Mouse (Mus musculus): ENCODE measurements at regions not wholly inside any gene's neighbourhood (a gene's known extent, or its start where the extent isn't known, plus 50 kb on each side); places are given as distances from the start of the nearest gene placed in this dataset.

DNA sequence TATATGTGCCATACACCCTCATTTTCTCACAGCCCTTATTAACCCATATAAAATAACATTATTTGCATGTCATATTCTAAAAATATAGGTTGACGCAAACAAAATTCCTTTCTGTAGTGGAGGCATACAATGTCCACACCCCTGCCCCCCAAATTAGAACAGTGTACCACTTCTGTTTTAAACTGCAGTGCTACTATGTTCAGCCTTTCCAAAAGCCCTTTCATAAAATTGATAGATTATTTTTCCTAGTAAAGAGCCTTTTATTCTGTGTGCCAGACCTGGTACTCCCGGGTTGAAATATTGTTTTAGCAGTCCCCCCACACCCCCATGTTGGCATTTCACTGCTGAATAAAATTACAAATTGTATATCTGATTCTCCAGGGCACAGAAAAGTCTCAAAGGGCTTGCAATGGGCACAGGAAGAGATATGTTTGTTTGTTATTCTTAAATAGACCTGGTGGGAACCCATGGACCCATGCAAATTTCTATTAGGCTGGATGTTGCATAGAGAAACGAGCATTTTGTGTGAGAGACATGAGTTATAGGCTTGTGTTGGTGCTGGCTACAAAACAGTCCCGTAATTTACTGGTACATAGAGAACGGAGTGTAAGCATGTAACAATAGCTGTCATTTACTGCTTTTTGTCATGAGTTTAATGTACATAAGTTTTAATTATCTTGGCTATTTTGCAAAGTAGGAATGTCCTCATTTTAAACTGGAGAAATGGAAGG is 192.4 kb upstream of the Tenm3 start:
- no peak for DNase-seq (ENCODE audit: extremely low spot score, low read depth, low spot score)

DNA sequence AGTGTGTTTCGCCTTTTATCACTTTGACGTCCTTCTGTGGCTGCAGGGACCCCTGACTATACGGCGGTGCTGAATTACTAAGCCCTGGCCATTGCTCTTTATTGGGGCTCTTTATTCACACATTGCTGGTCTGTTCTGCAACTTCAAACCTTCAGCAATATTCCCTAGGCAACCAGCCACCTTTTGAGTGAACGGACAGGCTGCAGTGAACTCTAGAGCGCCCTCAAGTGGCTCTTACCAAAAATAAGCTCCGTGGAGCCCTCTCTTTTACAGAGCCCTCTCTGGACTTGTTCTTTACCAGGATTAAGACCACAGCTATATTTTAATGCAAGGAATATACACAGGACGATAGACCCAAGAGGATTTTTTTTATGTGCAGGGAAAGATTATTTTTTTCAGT is 191.8 kb upstream of the Tenm3 start:
- peak; percentile 47 for DNase-seq (ENCODE audit: extremely low spot score, low read depth, low spot score)

GRCm38 (mm10) chr8:49030255-49030654 is 186.5 kb upstream of the Tenm3 start:
- no peak for DNase-seq (ENCODE audit: extremely low spot score, low read depth, low spot score)

GRCm38 (mm10) chr8:49017741-49018140 is 174.0 kb upstream of the Tenm3 start:
- no peak for DNase-seq (ENCODE audit: extremely low spot score, low read depth, low spot score)

DNA sequence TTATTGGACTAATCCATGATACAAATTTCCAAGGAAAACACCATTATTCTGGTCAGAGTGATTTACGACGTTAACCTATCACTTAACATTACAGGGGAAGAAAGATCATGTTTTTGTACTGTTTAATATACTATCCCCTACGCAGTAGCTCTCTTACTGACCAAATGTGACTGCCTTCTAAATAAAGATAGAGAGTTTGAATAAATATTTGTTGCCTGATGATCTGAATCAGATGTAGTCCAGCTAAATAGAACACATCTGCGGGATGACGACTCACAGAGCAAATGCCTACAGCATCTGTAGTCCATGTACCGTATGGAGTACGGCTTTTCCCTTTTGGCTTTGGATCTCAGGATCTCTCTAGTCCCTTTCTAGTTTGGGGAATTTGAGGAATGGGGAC is 171.9 kb upstream of the Tenm3 start:
- no peak for DNase-seq (ENCODE audit: extremely low spot score, low read depth, low spot score)

- DNase-seq (ENCODE audit: extremely low spot score, low read depth, low spot score), result no peak
These were observed 171.4 kb upstream of the Tenm3 start for GRCm38 (mm10) chr8:49015200-49015599.

- no peak for DNase-seq (ENCODE audit: extremely low spot score, low read depth, low spot score)
These were observed 162.7 kb upstream of the Tenm3 start for GRCm38 (mm10) chr8:49006236-49006965.

DNA sequence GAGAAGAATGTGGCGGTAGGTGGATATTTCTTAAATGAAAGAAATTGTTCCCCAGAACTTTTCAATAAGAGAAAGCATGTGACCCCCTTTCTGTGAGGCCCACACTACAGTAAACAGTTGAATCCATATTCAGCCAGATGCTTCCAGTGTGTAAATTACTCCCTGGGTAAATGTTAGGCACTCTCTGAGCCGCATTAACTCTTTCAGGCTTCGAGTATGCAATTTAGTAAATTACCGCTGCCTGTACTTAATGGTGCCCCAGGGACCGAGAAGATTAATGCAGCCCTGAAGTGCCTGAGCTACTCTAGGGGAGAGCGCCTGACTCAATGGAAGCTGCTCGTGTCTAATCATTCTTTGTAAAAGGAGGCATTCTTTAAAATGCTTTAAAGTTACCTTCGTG is 137.9 kb upstream of the Tenm3 start:
- no peak for DNase-seq (ENCODE audit: extremely low spot score, low read depth, low spot score)

GRCm38 (mm10) chr8:48980755-48981154 is 137.0 kb upstream of the Tenm3 start:
- DNase-seq (ENCODE audit: extremely low spot score, low read depth, low spot score), result no peak

GRCm38 (mm10) chr8:48970655-48971054 is 126.9 kb upstream of the Tenm3 start:
- no peak for DNase-seq (ENCODE audit: extremely low spot score, low read depth, low spot score)

- no peak for DNase-seq (ENCODE audit: extremely low spot score, low read depth, low spot score)
These were observed 121.2 kb upstream of the Tenm3 start for GRCm38 (mm10) chr8:48964929-48965328.

- DNase-seq (ENCODE audit: extremely low spot score, low read depth, low spot score), result no peak
These were observed 113.9 kb upstream of the Tenm3 start for GRCm38 (mm10) chr8:48957614-48958013.

DNA sequence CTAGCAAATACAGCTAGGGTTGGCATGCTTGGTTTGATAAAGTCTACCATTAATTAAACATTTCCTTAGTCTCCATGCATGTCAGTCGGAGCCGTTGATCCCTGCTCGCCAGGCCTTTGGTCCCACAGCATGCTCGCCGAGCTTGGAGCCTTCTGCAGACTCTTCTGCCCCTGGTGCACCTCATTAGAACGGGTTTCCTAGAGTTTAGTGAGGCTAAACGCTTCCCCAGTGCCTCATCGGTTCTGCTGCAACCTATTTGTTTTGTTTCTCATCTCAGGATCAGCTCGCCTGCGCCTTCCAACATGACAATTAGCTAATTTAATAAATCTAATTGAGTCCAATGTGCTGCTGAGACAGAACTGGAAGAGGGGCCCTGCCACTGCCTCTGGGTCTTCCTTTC is 107.7 kb upstream of the Tenm3 start:
- no peak for DNase-seq (ENCODE audit: extremely low spot score, low read depth, low spot score)

DNA sequence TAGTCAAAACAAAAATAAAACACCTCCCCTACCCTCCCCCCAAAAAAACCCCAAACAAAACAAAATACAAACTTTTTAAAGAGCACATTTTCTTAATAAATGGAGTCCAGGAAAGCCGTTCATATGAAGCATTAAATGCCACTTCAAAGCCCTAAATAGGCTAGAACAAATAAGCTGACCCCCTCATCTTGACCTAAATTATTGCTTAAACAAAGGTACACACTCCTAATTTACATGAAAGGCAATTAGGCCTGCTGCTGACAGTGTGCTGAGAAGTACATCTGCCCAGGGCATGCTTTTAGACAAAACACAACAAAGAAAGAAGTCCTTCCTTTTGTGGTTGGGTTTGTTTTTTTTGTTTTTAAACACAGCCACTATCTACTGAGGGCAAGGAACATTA is 100.4 kb upstream of the Tenm3 start:
- no peak for DNase-seq (ENCODE audit: extremely low spot score, low read depth, low spot score)

DNA sequence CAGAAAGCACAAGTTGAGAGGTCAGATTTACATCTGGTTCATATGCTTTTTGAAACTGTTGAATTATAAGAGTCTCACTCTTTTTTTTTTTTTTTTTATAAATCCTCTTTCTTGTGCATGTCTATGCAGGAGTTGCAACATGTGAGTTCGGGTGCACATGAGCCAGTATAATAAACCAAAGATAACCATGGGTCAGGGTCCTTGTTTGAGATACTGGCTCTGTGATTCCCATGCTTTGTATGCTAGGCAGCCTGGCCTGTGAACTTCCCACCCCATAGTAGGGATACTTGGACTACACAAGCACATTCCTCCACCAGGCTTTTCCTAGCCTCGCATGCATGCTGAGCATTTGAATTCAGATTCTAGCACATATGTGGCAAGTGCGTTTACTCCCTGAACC is 93.4 kb upstream of the Tenm3 start:
- DNase-seq (ENCODE audit: extremely low spot score, low read depth, low spot score), result no peak

DNA sequence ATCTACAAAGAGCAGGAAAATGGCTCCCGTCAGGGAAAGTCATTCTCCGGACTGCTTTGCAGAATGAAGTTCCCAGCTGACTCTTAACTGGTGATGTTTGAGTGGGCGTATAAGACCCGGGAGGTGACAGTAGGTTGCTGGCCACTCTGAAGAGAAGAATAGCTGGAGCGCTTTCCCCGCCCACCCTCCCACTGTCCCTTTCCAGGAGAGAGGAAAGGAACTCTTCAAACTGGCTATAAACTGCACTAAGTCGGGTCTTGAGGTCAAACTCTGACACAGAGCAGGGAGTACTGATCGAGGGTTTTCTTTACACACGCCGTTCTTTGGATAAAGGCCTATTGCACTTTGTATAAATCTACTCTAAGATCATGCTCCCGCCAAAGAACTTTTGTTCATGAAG is 83.4 kb upstream of the Tenm3 start:
- no peak for DNase-seq (ENCODE audit: extremely low spot score, low read depth, low spot score)

DNA sequence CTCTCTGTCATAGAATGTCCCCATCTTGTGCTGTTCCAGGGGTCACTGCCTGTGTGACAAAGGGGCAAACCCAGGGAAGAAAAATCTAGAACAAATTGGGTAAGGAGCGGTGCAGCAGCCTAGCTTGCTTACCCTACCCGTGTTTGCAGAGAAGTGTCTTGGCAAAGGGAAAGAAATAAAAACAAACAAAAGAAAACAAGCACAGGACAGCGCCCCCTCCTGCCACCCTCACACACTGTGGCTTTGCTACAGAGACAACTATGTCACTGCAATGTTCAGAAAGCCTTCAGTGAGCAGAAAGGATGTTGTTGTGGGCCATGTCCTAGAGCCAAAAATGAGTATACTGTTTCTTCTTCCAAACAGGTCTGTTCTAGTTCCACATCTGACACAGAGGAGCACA is 71.5 kb upstream of the Tenm3 start:
- DNase-seq (ENCODE audit: extremely low spot score, low read depth, low spot score), result no peak

DNA sequence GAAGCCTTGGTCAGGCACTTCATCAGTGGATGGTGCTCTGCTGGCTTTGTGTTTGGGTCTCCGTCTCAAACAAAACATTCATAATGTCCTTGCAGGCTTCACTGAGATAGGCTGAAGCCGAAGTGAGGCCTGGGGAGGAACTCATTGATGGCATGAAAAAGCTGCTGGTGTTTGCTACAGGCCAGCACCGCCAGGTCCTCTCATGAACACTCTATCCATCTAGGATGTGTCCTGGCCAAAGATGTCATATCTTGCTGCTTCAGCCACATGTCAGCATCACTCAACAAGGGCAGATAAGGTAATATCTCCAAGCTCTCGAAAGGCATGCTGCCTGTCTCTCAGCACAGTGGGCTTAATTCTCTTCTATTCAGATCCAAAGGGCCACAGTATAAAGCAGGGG is 69.1 kb upstream of the Tenm3 start:
- no peak for DNase-seq (ENCODE audit: extremely low spot score, low read depth, low spot score)

GRCm38 (mm10) chr8:48901668-48902406 is 58.1 kb upstream of the Tenm3 start:
- DNase-seq (ENCODE audit: extremely low spot score, low read depth, low spot score), result no peak

DNA sequence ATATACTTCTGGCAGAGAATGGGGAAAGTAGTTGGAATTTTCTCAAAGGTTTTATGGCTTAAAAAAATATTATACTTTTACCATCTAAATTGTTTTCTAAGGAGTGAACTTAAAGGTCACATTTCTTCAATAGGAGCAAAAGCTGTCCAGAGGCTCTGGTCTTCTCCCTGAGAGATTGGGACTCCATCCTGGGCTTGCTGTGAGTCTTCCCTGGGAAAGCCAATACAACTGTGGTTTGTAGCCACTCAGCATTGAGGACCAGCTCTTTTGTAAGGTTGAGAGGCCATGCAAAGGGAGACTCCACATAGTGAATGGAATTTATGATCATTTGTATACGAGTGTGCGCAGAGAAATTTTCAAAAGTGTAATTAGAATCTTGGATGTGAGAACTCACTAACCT is 52.9 kb upstream of the Tenm3 start:
- no peak for DNase-seq (ENCODE audit: extremely low spot score, low read depth, low spot score)

DNA sequence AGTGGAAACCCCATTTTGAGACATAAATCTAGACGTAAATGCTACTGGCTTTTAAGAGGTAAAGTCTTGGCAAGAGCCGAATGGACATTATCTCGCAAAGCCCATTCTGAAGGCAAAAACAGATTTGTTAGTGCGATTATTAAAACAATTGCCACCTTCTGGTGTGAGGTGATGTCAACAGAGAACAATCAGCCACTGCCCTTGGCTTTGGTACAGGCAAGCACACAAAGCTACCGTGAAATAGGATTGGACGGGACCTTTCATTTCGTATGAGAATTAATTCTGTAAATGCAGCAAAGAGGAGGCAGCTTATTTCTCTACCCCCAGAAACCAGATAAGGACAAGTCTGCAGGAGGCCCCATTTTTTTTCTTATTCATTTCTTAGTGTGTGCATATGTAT is 52.5 kb upstream of the Tenm3 start:
- DNase-seq (ENCODE audit: extremely low spot score, low read depth, low spot score), result no peak

GRCm38 (mm10) chr8:48895586-48895985 is 51.8 kb upstream of the Tenm3 start:
- no peak for DNase-seq (ENCODE audit: extremely low spot score, low read depth, low spot score)

Measured in hindlimb bud, embryonic 11.5 days (tissue).